Mouse (Mus musculus) intestine, embryonic 16.5 days (tissue): ENCODE results near the gene Kdr. TPM values are rescaled to one million over a fixed set of nuclear protein-coding genes. Genes with fewer than 3 reads are reported as not detected.
A peak's percentile ranks its signal among the peaks of the same experiment; 100 is the strongest.

Source experiments
- ATAC-seq: fragments of 200-750 bp; cut with Nextera tagmentation; 2 replicates; pipeline ENCODE4 v1.8.0; 2017; ENCODE audit warnings: moderate TSS enrichment, moderate library complexity
- H3K27ac ChIP-seq: fragments of 300-500 bp; sonication (generic); 2 replicates; pipeline ENCODE4 v1.5.1; 2014; ENCODE audit warnings: mild to moderate bottlenecking, low read length
- H3K27me3 ChIP-seq: fragments of 300-500 bp; sonication (generic); replicated peaks from 2 replicates; pipeline ENCODE4 v1.6.1; 2014; ENCODE audit warnings: low read length, control low read depth, mixed read lengths; ENCODE audit not compliant: control insufficient read depth, insufficient read depth
- H3K36me3 ChIP-seq: fragments of 300-500 bp; sonication (generic); 2 replicates; pipeline ENCODE4 v1.6.1; 2014; ENCODE audit warnings: low read length, control low read depth; ENCODE audit not compliant: control insufficient read depth, insufficient read depth
- H3K4me1 ChIP-seq: fragments of 300-500 bp; sonication (generic); 2 replicates; pipeline ENCODE4 v1.6.1; 2014; ENCODE audit warnings: low read length, control low read depth, mixed read lengths; ENCODE audit not compliant: control insufficient read depth, insufficient read depth
- H3K4me2 ChIP-seq: fragments of 300-500 bp; sonication (generic); 2 replicates; pipeline ENCODE4 v1.6.1; 2014; ENCODE audit warnings: low read depth, low read length, control low read depth
- H3K4me3 ChIP-seq: fragments of 300-500 bp; sonication (generic); 2 replicates; pipeline ENCODE4 v1.5.1; 2014; ENCODE audit warnings: mild to moderate bottlenecking, low read length
- H3K9ac ChIP-seq: fragments of 300-500 bp; sonication (generic); 2 replicates; pipeline ENCODE4 v1.6.1; 2014; ENCODE audit warnings: low read depth, low read length
- H3K9me3 ChIP-seq: fragments of 300-500 bp; sonication (generic); 2 replicates; pipeline ENCODE4 v1.6.1; 2016; ENCODE audit warnings: low read length, control low read depth; ENCODE audit not compliant: control insufficient read depth
- WGBS: fragments of 180-500 bp; shearing (Covaris S2); extraction: QIAGEN DNeasy Blood & Tissue Kit; methylation state at CpG from one replicate; pipeline ENCODE4 v1.1.7; 2014; 5-methylcytosine and 5-hydroxymethylcytosine counted together
- polyA plus RNA-seq: library from polyadenylated mRNA; unstranded; fragments of >200 nt; fragmentation: Nextera tagmentation; extraction: Ambion mirVana; gene quantifications from 2 replicates; pipeline ENCODE4 v1.2.1, GENCODE M21; 2015

Gene Kdr
- polyA plus RNA-seq, 1 experiment from 2014 or later, result 19.6 TPM

DNA sequence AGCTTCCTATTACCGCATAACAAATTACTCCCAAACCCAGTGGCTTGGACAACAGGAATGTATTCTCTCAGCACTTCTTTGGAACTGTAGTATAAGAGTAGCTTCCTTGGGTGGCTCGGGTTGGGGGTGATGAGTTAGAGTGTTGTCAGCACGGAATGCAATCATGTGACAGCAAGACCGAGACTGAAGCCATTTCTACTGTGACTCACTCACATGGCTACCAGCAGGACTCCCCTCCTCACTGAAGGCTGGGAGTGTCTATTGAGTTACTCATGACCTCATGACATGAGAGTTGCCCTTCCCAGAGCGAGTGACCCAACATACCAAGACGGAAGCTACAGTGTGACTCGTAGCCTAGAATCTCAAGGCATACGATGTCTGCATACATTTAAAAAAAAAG, 12.0 kb upstream of the Kdr start:
- 89% methylated on average over 8 of the region's 8 CpGs for WGBS
- Histone ChIP-seq H3K4me2 (no peak overlapping the region), H3K9ac (no peak overlapping the region), H3K4me3 (no peak overlapping the region), H3K36me3 (no peaks in the 10 kb centered on the region), H3K27me3 (no peaks in the 10 kb centered on the region), H3K9me3 (no peaks in the 10 kb centered on the region), H3K4me1 (no peaks in the 10 kb centered on the region), H3K27ac (no peak overlapping the region)
- no peak for ATAC-seq

DNA sequence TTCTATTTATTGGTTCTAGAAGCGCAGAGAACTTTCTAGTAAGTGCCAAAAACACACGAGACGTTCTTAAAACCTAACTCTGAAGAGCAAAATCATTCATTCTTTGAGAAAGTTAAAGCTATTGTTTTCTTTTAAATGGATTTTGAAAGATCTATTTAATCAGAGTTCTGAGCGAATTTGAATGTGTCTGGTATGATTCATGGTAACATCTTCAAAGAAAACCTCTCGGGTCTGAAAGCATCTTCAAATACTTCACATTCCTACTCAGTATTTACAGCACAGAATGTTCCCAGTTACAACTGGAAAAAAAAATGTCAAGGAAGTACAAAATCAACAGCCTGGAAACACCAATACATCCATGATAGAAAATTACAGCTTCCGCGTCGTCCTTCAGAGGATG, 9.3 kb upstream of the Kdr start:
- WGBS, result 67% methylated on average over 8 of the region's 8 CpGs
- H3K9me3 ChIP-seq, result no peaks in the 10 kb centered on the region
- no peak overlapping the region for H3K27ac ChIP-seq
- H3K4me2 ChIP-seq, result no peak overlapping the region
- no peak overlapping the region for H3K4me3 ChIP-seq
- H3K4me1 ChIP-seq, result no peaks in the 10 kb centered on the region
- no peak overlapping the region for H3K9ac ChIP-seq
- no peak for ATAC-seq
- H3K27me3 ChIP-seq, result no peaks in the 10 kb centered on the region
- H3K36me3 ChIP-seq, result no peaks in the 10 kb centered on the region

DNA sequence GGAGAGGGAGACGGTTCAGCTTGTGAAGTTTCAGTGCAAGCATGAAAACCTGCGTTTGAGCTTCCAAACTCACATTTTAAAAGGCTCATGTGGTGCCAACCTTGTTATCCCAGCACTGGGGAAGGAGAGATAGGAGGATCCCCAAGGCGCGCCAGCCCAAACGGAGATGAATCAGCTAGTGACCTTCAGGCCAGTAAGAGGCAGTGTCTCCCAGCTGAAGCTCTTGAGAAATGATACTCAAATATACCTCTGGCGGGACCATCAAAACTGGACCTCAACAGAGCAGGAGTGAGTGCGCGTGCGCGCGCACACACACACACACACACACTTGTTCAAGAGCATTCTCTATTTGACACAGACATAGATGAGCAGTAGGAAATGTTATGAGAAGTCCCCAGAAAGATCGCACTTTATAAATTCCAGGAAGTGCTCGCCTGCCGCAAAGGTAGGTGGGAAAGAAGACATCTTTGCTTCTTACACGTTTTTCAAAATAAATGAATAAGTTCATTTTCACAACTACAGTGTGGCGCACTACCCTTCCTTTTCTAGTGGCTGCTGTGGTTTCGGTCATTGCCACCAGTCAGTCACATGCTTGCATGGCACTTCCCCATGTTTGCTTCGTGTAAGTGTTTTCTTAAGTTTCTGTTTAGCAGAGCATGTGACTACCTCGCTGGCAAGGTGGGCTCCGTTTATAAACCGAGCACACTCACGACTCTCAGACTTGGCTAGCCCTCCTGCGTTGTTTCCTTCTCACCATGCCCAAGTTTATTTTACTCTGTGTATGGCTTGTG, 2.5 kb upstream of the Kdr start:
- Histone ChIP-seq H3K9me3 (0 out of 2 replicates have a peak, but pooled peaks cover 2% of the 10 kb centered on the region), H3K4me1 (peaks cover 13% of the 10 kb centered on the region), H3K27ac (no peak overlapping the region), H3K4me3 (no peak overlapping the region), H3K4me2 (no peak overlapping the region), H3K36me3 (no peaks in the 10 kb centered on the region), H3K27me3 (peaks cover 30% of the 10 kb centered on the region), H3K9ac (no peak overlapping the region)
- ATAC-seq, result no peak
- 62% methylated on average over 23 of the region's 23 CpGs for WGBS

DNA sequence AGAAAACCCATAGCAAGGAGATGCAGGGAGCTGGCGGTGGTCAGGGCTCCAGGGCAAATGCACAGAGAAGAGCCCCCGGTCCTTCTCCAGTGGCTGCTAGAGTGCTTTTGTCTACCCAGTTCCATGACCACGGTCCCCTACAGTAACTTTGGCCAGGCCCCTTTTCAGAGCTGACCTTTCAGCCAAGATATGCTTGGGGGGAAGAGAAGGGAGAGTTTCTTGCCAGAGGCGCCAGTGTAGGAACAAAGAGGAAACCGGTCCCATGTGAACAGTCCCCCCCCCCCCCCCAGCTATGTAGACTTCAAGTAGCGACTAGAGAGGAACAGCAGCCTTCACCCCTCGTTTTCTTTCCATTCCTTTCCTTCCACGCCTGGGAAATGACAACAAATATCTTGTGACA, 850 bp upstream of the Kdr start:
- H3K27me3 ChIP-seq, result peaks cover 32% of the 10 kb centered on the region
- H3K9ac ChIP-seq, result peak overlapping the region; percentile 71; the same call in 1 of the 2 replicates
- peak overlapping the region; percentile 69 for H3K4me3 ChIP-seq
- H3K27ac ChIP-seq, result no peak overlapping the region
- ATAC-seq, result no peak
- H3K36me3 ChIP-seq, result no peaks in the 10 kb centered on the region
- 8% methylated on average over 8 of the region's 8 CpGs for WGBS
- 0 out of 2 replicates have a peak, but pooled peaks cover 2% of the 10 kb centered on the region for H3K9me3 ChIP-seq
- H3K4me2 ChIP-seq, result peak overlapping the region; percentile 97
- H3K4me1 ChIP-seq, result peaks cover 13% of the 10 kb centered on the region

DNA sequence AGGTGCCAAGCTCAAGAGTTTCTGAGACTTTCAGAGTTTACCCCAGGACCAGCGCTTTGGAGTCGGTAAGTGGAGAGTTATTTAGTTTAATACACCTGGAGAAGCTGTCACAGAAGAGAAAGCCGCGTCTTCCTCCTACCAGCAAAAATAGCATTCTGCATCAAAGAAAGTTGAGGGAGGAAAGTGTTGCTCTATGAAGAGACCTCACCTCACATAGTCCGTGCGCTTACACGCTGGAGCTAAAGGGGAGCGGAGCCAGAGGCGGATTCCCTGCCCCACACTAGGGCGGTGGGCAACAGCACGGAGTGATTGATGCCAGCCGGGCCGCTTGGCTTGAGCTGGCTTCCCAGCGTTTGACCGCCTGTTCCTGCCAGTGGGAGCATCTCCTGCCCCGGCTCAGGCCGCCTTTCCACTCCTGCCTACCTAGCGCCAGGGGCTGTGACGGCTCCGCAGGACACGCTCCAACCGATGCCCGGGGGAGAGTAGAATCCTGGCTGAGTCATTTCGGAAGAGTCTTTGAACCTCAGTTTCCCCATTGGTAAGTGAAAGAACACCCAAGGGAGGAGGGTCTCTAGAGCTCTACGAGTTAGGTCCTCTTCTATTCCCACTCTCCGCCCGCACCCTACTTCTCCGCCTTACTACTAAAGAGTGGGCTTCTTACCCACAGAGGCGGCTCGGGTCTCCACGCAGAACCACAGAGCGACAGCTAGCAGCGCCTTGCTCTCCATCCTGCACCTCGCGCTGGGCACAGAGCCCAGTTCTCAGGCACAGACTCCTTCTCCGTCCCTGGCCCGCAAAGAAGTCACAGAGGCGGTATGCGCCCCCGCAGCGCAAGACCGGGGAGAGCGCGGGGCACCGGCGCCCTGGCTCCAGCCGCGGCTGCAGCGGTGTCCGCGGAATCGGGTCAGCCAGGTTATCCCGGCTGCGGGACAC, 551 bp downstream of the Kdr start:
- H3K4me2 ChIP-seq, result peak overlapping the region; percentile 97
- H3K4me1 ChIP-seq, result peaks cover 13% of the 10 kb centered on the region
- WGBS, result 1% methylated on average over 54 of the region's 54 CpGs
- H3K27ac ChIP-seq, result peak overlapping the region; percentile 49; the same call in 1 of the 2 replicates
- no peaks in the 10 kb centered on the region for H3K36me3 ChIP-seq
- no peak; the same call in 1 of the 2 replicates for ATAC-seq
- H3K9me3 ChIP-seq, result 0 out of 2 replicates have a peak, but pooled peaks cover 2% of the 10 kb centered on the region
- peak overlapping the region; percentile 71 for H3K9ac ChIP-seq
- peak overlapping the region; percentile 69 for H3K4me3 ChIP-seq
- peaks cover 32% of the 10 kb centered on the region for H3K27me3 ChIP-seq

DNA sequence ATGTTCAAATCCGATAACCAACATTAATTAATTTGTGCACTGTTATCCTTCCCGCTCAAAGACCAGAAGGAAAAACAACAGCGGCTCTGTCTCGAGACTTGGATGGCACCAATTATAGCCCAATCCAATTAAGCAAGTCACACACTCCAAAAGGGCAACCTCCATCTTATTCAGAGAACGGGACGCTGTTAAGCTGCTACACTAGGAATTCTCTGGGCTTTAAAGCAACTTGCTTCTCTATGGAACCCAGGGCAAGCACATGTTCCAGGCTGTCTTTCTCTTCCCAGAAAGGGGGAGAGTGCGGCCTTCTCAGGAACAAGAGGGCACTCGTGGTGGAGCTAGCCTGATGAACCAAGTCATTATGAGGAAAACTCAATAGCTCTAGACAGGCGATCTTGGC, 1.6 kb downstream of the Kdr start:
- Histone ChIP-seq H3K4me1 (peaks cover 13% of the 10 kb centered on the region), H3K27me3 (peaks cover 32% of the 10 kb centered on the region), H3K36me3 (no peaks in the 10 kb centered on the region), H3K27ac (no peak overlapping the region), H3K9me3 (no peaks in the 10 kb centered on the region), H3K4me3 (peak overlapping the region; percentile 25; the same call in 1 of the 2 replicates), H3K4me2 (no peak overlapping the region), H3K9ac (no peak overlapping the region)
- no peak for ATAC-seq
- 59% methylated on average over 9 of the region's 9 CpGs for WGBS

DNA sequence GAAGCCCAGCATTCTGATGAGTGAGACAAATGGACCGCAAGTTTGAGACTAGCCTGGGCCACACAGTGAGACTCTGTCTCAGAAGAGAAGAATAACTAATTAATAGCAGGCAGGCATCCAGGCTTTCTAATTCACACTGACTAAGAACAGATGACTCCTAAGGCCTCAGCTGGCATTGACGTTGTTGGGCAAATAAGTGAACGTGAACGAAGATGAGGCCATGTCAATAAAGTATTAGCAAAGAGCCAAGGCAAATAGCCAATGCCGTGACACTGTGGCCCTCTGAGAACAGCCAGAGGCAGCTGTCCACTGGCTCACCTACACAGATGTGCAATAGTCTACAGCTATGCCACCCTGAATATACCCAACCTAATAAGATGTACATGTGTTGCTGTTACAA, 2.9 kb downstream of the Kdr start:
- no peak overlapping the region for H3K4me2 ChIP-seq
- no peak overlapping the region for H3K27ac ChIP-seq
- no peak overlapping the region for H3K9ac ChIP-seq
- H3K9me3 ChIP-seq, result no peaks in the 10 kb centered on the region
- no peaks in the 10 kb centered on the region for H3K36me3 ChIP-seq
- H3K4me3 ChIP-seq, result peak overlapping the region; percentile 25
- peaks cover 32% of the 10 kb centered on the region for H3K27me3 ChIP-seq
- H3K4me1 ChIP-seq, result peaks cover 13% of the 10 kb centered on the region
- 57% methylated on average over 5 of the region's 5 CpGs for WGBS
- no peak for ATAC-seq

DNA sequence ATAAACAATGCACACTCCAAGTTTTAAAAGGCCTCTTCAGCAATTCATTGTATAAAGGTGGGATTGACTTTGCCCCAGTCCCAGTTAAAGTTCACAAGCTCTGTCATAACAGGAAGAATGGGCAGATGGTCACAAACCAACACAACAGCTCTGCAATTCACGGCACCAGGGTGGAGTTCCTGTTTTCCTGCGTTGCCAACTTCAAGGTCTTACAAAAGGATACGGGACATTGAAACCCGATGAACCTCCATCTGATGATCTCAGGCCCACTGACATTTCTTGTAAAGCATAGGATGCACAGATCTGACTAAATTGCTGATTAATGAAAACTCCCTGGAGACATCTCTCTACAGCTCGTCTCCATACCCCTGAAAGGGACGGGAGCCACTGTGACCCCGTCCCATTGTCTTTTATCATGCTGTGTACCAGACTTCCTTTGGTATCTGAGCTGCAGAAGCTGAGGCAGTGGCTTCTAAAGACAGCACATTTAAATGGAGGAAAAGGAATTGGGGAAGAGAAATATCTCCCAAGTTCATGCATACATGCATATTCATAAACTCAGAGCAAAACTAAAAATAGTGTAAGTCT, 3.6 kb downstream of the Kdr start:
- Histone ChIP-seq H3K9ac (no peak overlapping the region), H3K27me3 (peaks cover 26% of the 10 kb centered on the region), H3K4me2 (no peak overlapping the region), H3K4me1 (peaks cover 13% of the 10 kb centered on the region), H3K27ac (no peak overlapping the region), H3K4me3 (no peak overlapping the region), H3K9me3 (no peaks in the 10 kb centered on the region), H3K36me3 (no peaks in the 10 kb centered on the region)
- 68% methylated on average over 7 of the region's 7 CpGs for WGBS
- ATAC-seq, result no peak

DNA sequence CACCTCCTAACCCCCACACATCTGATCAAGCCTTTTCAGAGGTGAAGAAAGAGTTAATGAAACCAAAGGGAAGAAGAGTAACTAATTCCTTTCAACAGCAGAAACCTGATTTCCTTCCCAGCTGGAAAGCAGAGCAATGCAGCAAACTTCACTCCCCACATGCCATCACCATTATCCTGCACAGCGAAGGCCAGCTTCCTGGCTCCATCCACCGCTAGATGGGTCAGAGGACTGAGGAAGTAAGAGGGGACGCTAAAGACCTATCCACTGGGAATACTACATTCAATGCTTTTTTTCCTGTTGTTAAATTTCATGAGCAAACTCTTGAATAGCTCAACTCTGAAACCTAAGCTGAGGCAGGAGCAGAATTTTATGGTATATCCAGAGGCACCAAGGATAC, 8.4 kb downstream of the Kdr start:
- Histone ChIP-seq H3K36me3 (no peaks in the 10 kb centered on the region), H3K4me3 (no peak overlapping the region), H3K9ac (no peak overlapping the region), H3K27me3 (peaks cover 2% of the 10 kb centered on the region), H3K9me3 (no peaks in the 10 kb centered on the region), H3K4me2 (no peak overlapping the region), H3K27ac (no peak overlapping the region), H3K4me1 (no peaks in the 10 kb centered on the region)
- ATAC-seq, result no peak
- WGBS, result 47% methylated on average over 3 of the region's 3 CpGs
